Mouse (Mus musculus) lung, embryonic 15.5 days (tissue): Measurements from ENCODE around the gene Slc38a3. TPM values are rescaled to one million over a fixed set of nuclear protein-coding genes. Genes with fewer than 3 reads are reported as not detected.
A peak's percentile ranks its signal among the peaks of the same experiment; 100 is the strongest.

Source experiments
- ATAC-seq: fragments of 200-750 bp; cut with Nextera tagmentation; 2 replicates; pipeline ENCODE4 v1.8.0; 2017; ENCODE audit warnings: moderate number of reproducible peaks, borderline replicate concordance; ENCODE audit not compliant: low FRiP score, low TSS enrichment; ENCODE audit errors: extremely low read depth
- H3K27ac ChIP-seq: fragments of 300-500 bp; sonication (generic); 2 replicates; pipeline ENCODE4 v1.5.1; 2015; ENCODE audit warnings: moderate library complexity, mild to moderate bottlenecking, inconsistent platforms
- H3K27me3 ChIP-seq: fragments of 300-500 bp; sonication (generic); 2 replicates; pipeline ENCODE4 v1.6.1; 2015; ENCODE audit warnings: inconsistent platforms
- H3K36me3 ChIP-seq: fragments of 300-500 bp; sonication (generic); 2 replicates; pipeline ENCODE4 v1.6.1; 2015; ENCODE audit warnings: inconsistent platforms
- H3K4me1 ChIP-seq: fragments of 300-500 bp; sonication (generic); 2 replicates; pipeline ENCODE4 v1.6.1; 2015; ENCODE audit warnings: inconsistent platforms
- H3K4me2 ChIP-seq: fragments of 300-500 bp; sonication (generic); 2 replicates; pipeline ENCODE4 v1.6.1; 2015; ENCODE audit warnings: inconsistent platforms, mild to moderate bottlenecking, moderate library complexity
- H3K4me3 ChIP-seq: fragments of 300-500 bp; sonication (generic); 2 replicates; pipeline ENCODE4 v1.5.1; 2015; ENCODE audit warnings: mild to moderate bottlenecking, inconsistent platforms
- H3K9ac ChIP-seq: fragments of 300-500 bp; sonication (generic); 2 replicates; pipeline ENCODE4 v1.6.1; 2015; ENCODE audit warnings: inconsistent platforms
- H3K9me3 ChIP-seq: fragments of 300-500 bp; sonication (generic); 2 replicates; pipeline ENCODE4 v1.6.1; 2016; ENCODE audit warnings: inconsistent platforms
- WGBS: fragments of 180-500 bp; shearing (Covaris S2); methylation state at CpG from one replicate; pipeline ENCODE4 v1.1.7; 2015; 5-methylcytosine and 5-hydroxymethylcytosine counted together
- polyA plus RNA-seq: library from polyadenylated mRNA; unstranded; fragments of >200 nt; fragmentation: Nextera tagmentation; extraction: Ambion mirVana; gene quantifications from 2 replicates; pipeline ENCODE4 v1.2.1, GENCODE M21; 2015

The Slc38a3 gene
- polyA plus RNA-seq, 1 experiment from 2014 or later: 3.9 TPM

- H3K4me2 ChIP-seq: peak overlapping the region; percentile 69
- WGBS: 3% methylated on average over 35 of the region's 35 CpGs
- H3K4me1 ChIP-seq: peaks cover 22% of the 10 kb centered on the region
- H3K9ac ChIP-seq: peak overlapping the region; percentile 45
- H3K4me3 ChIP-seq: peak overlapping the region; percentile 38
- H3K27me3 ChIP-seq: no peaks in the 10 kb centered on the region
- peak; percentile 82 for ATAC-seq
- no peaks in the 10 kb centered on the region for H3K36me3 ChIP-seq
- H3K9me3 ChIP-seq: no peaks in the 10 kb centered on the region
- peak overlapping the region; percentile 45; the same call in 1 of the 2 replicates for H3K27ac ChIP-seq
Measured at GRCm38 (mm10) chr9:107644495-107645152, 24.7 kb downstream of the Slc38a3 start.

DNA sequence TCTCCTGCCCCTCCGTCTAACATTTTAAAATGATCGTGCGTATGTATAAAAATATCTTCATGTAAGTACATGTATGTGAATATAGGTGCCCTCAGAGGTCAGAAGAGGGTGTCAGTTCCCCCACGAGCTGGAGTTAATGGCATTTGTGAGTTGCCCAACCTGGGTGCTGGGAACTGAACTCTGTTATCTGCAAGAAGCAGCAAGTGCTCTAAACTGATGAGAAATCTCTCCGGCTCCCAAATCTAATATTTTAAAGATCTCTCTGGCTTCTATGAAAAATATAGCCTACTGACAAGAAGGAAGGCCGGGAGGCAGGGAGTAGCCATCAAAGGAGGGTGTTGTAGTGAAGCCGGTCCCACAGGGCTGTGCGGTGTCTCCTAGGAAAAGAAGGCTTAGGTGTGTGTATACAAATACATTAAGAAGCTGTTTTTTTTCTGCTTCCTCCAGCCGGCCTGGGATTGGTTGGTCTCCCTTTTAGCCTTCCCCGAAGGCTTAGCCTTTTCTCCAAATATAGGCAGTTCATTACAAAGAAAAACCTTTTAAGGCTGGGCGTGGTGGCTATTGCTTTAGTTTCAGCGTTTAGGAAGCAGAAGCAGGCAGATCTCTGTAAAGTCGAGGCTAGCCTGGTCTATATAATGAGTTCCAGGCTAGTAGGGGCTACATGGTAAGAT, 25.7 kb downstream of the Slc38a3 start:
- no peak overlapping the region for H3K4me3 ChIP-seq
- no peaks in the 10 kb centered on the region for H3K9me3 ChIP-seq
- WGBS: 89% methylated on average over 13 of the region's 13 CpGs
- no peak overlapping the region for H3K27ac ChIP-seq
- H3K36me3 ChIP-seq: no peaks in the 10 kb centered on the region
- no peaks in the 10 kb centered on the region for H3K27me3 ChIP-seq
- no peak for ATAC-seq
- peak overlapping the region; percentile 45; the same call in 1 of the 2 replicates for H3K9ac ChIP-seq
- peaks cover 16% of the 10 kb centered on the region for H3K4me1 ChIP-seq
- peak overlapping the region; percentile 69; the same call in 1 of the 2 replicates for H3K4me2 ChIP-seq

DNA sequence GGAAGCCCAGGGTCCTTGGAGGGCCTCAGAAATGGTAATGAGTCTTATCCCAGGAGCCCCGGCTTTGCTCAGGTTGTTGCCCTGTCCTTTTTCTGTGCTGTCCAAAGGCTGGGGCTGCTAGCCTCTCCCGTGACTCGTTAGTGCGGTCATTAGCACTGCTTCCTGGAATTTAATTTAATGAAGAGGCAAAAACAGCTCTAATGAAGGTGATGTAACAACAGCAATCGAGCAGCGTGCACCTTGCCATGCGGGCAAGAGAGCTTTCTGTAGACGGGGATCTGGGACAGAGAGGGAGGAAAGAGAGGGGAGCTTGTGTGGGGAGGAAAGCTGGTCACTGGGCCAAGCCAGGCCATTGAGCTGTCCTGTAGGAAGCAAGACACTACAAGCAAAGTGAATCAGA, 27.7 kb downstream of the Slc38a3 start:
- no peak overlapping the region for H3K27ac ChIP-seq
- no peak for ATAC-seq
- peaks cover 16% of the 10 kb centered on the region for H3K4me1 ChIP-seq
- H3K36me3 ChIP-seq: no peaks in the 10 kb centered on the region
- no peak overlapping the region for H3K9ac ChIP-seq
- 63% methylated on average over 8 of the region's 8 CpGs for WGBS
- no peak overlapping the region for H3K4me2 ChIP-seq
- H3K4me3 ChIP-seq: no peak overlapping the region
- no peaks in the 10 kb centered on the region for H3K9me3 ChIP-seq
- no peaks in the 10 kb centered on the region for H3K27me3 ChIP-seq

- Histone ChIP-seq H3K9me3 (no peaks in the 10 kb centered on the region), H3K4me3 (no peak overlapping the region), H3K9ac (no peak overlapping the region), H3K36me3 (no peaks in the 10 kb centered on the region), H3K4me2 (no peak overlapping the region), H3K27ac (peak overlapping the region; percentile 35; the same call in 1 of the 2 replicates), H3K4me1 (peaks cover 19% of the 10 kb centered on the region), H3K27me3 (no peaks in the 10 kb centered on the region)
- 28% methylated on average over 8 of the region's 8 CpGs for WGBS
- no peak for ATAC-seq
Measured at GRCm38 (mm10) chr9:107640257-107640772, 29.0 kb downstream of the Slc38a3 start.

- H3K9ac ChIP-seq: no peak overlapping the region
- 24% methylated on average over 7 of the region's 7 CpGs for WGBS
- H3K27me3 ChIP-seq: no peaks in the 10 kb centered on the region
Measured at GRCm38 (mm10) chr9:107637070-107637469, 32.3 kb downstream of the Slc38a3 start.

DNA sequence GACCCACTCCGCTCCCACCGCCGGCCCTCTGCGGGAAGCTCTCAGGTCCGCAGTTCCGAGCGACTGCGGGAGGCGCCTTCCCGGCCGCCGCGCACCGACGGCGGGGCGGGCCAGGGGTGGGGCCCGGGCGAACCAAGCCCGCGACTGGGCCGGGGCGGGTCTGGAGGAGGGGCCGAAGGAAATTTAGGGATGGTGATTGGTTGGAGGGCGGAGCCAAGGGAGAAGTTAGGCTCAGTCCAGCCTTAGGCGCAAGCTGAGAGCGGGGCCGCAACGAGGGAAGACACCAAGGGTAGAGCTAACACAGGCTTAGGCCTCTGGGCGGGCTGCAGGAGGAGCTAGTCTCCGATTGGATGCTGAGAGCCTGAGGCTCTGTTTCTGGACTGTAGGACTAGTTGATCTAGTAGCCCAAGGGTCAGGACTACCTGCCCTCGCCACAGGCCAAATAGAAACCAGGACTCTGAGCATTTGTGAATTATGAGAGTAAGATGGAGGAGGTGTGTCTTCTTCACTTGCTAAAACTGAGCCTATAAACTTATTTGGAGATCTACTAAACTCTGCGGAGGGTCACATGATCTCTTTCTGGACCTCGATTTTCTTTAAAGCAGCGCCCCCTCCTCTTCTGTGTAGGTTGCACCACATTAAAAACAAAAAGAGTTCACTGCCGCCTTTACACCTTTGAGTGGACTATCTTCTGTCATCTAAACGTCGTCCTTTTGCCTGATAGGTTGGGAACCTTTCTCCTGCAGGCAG, 33.9 kb downstream of the Slc38a3 start, which contains the start of gene Gnai2:
TSS of gene Gnai2 (minus strand) at position 89 of the 750 bp plus-strand sequence.
- no peaks in the 10 kb centered on the region for H3K36me3 ChIP-seq
- peak; percentile 96 for ATAC-seq
- peak within 1 kb of the TSS; percentile 90 for H3K27ac ChIP-seq
- peak within 1 kb of the TSS; percentile 76 for H3K9ac ChIP-seq
- H3K9me3 ChIP-seq: no peaks in the 10 kb centered on the region
- peak within 1 kb of the TSS; percentile 98 for H3K4me2 ChIP-seq
- H3K27me3 ChIP-seq: no peaks in the 10 kb centered on the region
- peaks cover 37% of the 10 kb centered on the region for H3K4me1 ChIP-seq
- whole genome bisulfite sequencing: 3% methylated on average over 38 of the region's 38 CpGs
- peak within 1 kb of the TSS; percentile 77 for H3K4me3 ChIP-seq

More at GRCm38 (mm10) chr9:107637070-107637469, 32.3 kb downstream of the Slc38a3 start:
- peaks cover 20% of the 10 kb centered on the region for H3K4me1 ChIP-seq
- no peaks in the 10 kb centered on the region for H3K36me3 ChIP-seq
- no peak for ATAC-seq
- H3K4me2 ChIP-seq: no peak overlapping the region
- no peak overlapping the region for H3K4me3 ChIP-seq
- no peaks in the 10 kb centered on the region for H3K9me3 ChIP-seq
- H3K27ac ChIP-seq: no peak overlapping the region

DNA sequence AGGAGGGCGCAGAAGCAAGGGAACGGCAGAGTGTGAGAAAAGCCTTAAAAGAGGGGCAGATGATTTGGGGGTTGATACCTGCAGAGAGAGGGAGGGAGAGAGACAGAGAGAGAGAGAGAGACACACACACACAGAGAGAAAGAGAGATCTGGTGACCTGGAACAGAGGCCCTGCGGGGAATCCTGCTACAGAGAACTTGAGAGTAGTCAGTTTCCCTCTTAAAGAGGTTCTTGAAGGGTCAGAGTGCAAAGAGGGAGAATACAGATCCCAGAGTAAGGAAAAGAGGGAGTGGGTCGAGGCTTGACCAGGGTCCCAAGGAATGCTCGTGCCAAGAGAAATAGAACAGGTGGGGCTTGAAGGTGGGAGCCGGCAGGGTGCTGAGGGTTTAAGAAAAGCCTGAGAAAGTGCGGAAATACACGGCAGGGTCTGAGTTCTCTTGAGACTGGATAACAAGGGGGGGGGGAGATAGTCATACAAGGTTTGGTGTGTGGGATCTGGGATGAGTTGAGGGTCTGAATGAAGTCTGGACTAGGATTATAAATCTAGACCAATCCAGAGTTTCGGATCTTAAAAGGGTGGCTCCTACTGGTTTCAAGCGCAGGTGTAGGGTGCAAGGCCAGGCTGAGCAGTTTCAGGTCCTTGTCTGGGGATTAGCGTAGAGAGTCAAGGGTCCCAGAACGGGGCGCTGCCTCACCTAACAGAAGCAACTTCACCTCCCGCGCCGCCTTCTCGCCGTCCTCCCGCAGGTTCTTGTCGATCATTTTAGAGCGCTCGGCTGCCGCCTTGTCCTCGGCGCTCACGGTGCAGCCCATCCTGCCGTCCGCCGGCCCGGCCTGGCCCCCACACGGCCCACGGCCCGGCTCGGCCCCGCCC, 34.7 kb downstream of the Slc38a3 start:
- H3K9ac ChIP-seq: peak overlapping the region; percentile 76
- peak; percentile 1; the same call in 1 of the 2 replicates for ATAC-seq
- H3K36me3 ChIP-seq: no peaks in the 10 kb centered on the region
- H3K27ac ChIP-seq: peak overlapping the region; percentile 90
- peak overlapping the region; percentile 77 for H3K4me3 ChIP-seq
- H3K27me3 ChIP-seq: no peaks in the 10 kb centered on the region
- H3K9me3 ChIP-seq: no peaks in the 10 kb centered on the region
- under 1% methylated on average over 35 of the region's 35 CpGs for WGBS
- peak overlapping the region; percentile 98 for H3K4me2 ChIP-seq
- peaks cover 45% of the 10 kb centered on the region for H3K4me1 ChIP-seq

DNA sequence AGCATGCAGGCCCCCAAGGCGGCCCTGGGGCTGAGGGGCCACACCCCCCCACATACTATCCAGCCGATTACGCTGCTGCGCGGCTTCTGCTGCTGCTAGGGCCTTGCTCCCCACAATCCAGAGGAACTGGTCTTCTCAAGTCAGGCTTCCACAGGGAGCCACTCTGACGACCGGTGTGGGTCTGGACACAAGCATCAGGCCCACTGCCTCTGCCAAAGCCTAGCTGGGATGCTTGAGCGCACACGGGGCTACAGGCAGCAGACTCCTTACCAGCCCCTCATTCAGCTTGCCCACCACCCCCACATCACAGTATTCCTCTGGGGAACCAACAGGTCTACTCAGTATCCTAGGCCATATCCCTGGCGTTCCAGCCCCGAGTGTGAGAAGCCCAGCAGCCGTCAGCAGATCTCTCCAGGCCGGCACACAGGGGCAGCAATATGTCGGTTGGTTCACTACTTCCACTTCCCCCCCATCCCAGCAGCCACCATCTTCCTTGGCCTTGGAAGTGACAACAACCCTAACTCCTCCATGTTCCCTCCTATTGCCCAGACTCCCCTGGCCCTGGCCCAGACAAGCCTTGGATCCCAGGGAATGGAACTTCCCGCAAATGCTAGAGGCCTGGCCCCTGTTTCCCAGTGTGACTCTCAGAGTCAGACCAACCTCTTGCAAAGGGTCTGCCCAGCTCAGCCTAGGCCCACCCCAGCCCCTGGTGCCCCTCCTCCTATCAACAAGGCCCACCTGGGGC, 35.5 kb downstream of the Slc38a3 start:
- WGBS: 0% methylated on average over 15 of the region's 15 CpGs
- Histone ChIP-seq H3K27ac (peak overlapping the region; percentile 90), H3K9me3 (no peaks in the 10 kb centered on the region), H3K4me3 (peak overlapping the region; percentile 77), H3K27me3 (no peaks in the 10 kb centered on the region), H3K4me1 (peaks cover 53% of the 10 kb centered on the region), H3K36me3 (no peaks in the 10 kb centered on the region), H3K9ac (peak overlapping the region; percentile 76), H3K4me2 (peak overlapping the region; percentile 98)
- ATAC-seq: 0 out of 2 replicates have a peak, but pooled peaks have one; percentile 5

GRCm38 (mm10) chr9:107633091-107633660, 36.2 kb downstream of the Slc38a3 start:
- H3K9ac ChIP-seq: peak overlapping the region; percentile 76
- peak overlapping the region; percentile 77 for H3K4me3 ChIP-seq
- H3K9me3 ChIP-seq: no peaks in the 10 kb centered on the region
- no peaks in the 10 kb centered on the region for H3K36me3 ChIP-seq
- peak overlapping the region; percentile 98 for H3K4me2 ChIP-seq
- ATAC-seq: peak; percentile 55
- 2% methylated on average over 33 of the region's 33 CpGs for WGBS
- no peaks in the 10 kb centered on the region for H3K27me3 ChIP-seq
- peaks cover 59% of the 10 kb centered on the region for H3K4me1 ChIP-seq
- H3K27ac ChIP-seq: peak overlapping the region; percentile 90

DNA sequence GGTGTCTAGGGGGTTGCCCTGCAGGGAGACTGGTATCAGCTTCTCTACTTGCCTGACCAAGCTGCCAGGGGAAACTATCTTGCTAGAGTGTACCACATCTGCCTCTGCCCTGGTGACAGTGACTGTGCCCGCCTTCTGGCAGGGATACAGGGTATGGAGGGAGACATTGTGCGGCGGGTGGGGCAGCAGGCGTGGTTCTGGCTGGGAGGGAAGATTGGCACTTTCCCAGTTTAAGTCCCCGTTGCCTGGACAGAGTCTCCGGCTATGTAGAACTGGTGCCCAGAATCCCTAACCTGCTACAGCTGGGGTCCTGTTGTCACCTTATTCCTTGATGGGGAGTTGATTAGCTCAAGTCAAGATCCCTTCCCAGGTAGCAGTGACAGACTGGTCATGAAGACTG, 36.9 kb downstream of the Slc38a3 start:
- Histone ChIP-seq H3K4me3 (peak overlapping the region; percentile 77), H3K27me3 (no peaks in the 10 kb centered on the region), H3K27ac (peak overlapping the region; percentile 90), H3K9me3 (no peaks in the 10 kb centered on the region), H3K4me1 (peaks cover 66% of the 10 kb centered on the region), H3K9ac (peak overlapping the region; percentile 76), H3K36me3 (no peaks in the 10 kb centered on the region), H3K4me2 (peak overlapping the region; percentile 98)
- 53% methylated on average over 6 of the region's 6 CpGs for WGBS
- no peak for ATAC-seq
